Mouse (Mus musculus) myocyte (in vitro differentiated cells): ENCODE results near the gene Shroom3. TPM values are rescaled to one million over a fixed set of nuclear protein-coding genes. Genes with fewer than 3 reads are reported as not detected.

Source experiments
- H3K27me3 ChIP-seq: one replicate; pipeline ENCODE4 v1.6.1; 2011; ENCODE audit not compliant: control insufficient read depth, insufficient read depth, insufficient read length
- H3K36me3 ChIP-seq: one replicate; pipeline ENCODE4 v1.6.1; 2011; ENCODE audit not compliant: control insufficient read depth, insufficient read depth
- H3K4me2 ChIP-seq: one replicate; pipeline ENCODE4 v1.6.1; 2011; ENCODE audit warnings: low read depth, control low read depth
- H3K4me3 ChIP-seq: one replicate; pipeline ENCODE4 v1.5.1; 2011; ENCODE audit warnings: mild to moderate bottlenecking, control low read depth, moderate library complexity
- H3K79me2 ChIP-seq: one replicate; pipeline ENCODE4 v1.6.1; 2011; ENCODE audit not compliant: control insufficient read depth, insufficient read depth
- H3ac ChIP-seq: one replicate; pipeline ENCODE4 v1.6.1; 2011; ENCODE audit not compliant: control insufficient read depth, insufficient read length
- CEBPB ChIP-seq: IDR thresholded peaks from 2 replicates; pipeline ENCODE4 v1.6.1; 2011; ENCODE audit warnings: mild to moderate bottlenecking, moderate library complexity; ENCODE audit not compliant: poor library complexity, insufficient read depth, severe bottlenecking
- E2F4 ChIP-seq: IDR thresholded peaks from one replicate; pipeline ENCODE4 v1.6.1; 2011; ENCODE audit warnings: mild to moderate bottlenecking, control low read depth, moderate library complexity; ENCODE audit not compliant: insufficient read depth
- MAX ChIP-seq: IDR thresholded peaks from one replicate; pipeline ENCODE4 v1.6.1; 2011; ENCODE audit warnings: low read depth, mild to moderate bottlenecking, control low read depth
- MYOD1 ChIP-seq, 3 experiments: IDR thresholded peaks; one replicate each; pipeline ENCODE4 v1.6.1; 2011; ENCODE audit warnings: control low read depth in 2 of 3, low read depth in 2 of 3, mild to moderate bottlenecking in 2 of 3, moderate library complexity in 1 of 3; ENCODE audit not compliant: insufficient read length in 2 of 3, control insufficient read depth in 1 of 3
- MYOG ChIP-seq, 3 experiments: IDR thresholded peaks; one replicate each; pipeline ENCODE4 v1.6.1; 2011; ENCODE audit warnings: control low read depth in 2 of 3, low read depth in 2 of 3, mild to moderate bottlenecking in 2 of 3; ENCODE audit not compliant: insufficient read length in 2 of 3, control insufficient read depth in 1 of 3, insufficient read depth in 1 of 3
- POLR2A ChIP-seq: IDR thresholded peaks from one replicate; pipeline ENCODE4 v1.6.1; 2011; ENCODE audit warnings: low read depth, mild to moderate bottlenecking, control low read depth, moderate library complexity; ENCODE audit not compliant: insufficient read length
- POLR2AphosphoS2 ChIP-seq: IDR thresholded peaks from one replicate; pipeline ENCODE4 v1.6.1; 2011; ENCODE audit warnings: low read depth, control low read depth; ENCODE audit not compliant: insufficient read length
- REST ChIP-seq: IDR thresholded peaks from one replicate; pipeline ENCODE4 v1.6.1; 2011; ENCODE audit warnings: mild to moderate bottlenecking, control low read depth, moderate library complexity; ENCODE audit not compliant: insufficient read depth, insufficient read length
- SRF ChIP-seq: IDR thresholded peaks from one replicate; pipeline ENCODE4 v1.6.1; 2011; ENCODE audit warnings: low read depth; ENCODE audit not compliant: control insufficient read depth, insufficient read length
- TCF12 ChIP-seq: IDR thresholded peaks from one replicate; pipeline ENCODE4 v1.6.1; 2011; ENCODE audit warnings: mild to moderate bottlenecking, control low read depth; ENCODE audit not compliant: poor library complexity, insufficient read depth, severe bottlenecking
- TCF3 ChIP-seq: IDR thresholded peaks from one replicate; pipeline ENCODE4 v1.6.1; 2011; ENCODE audit warnings: low read depth, control low read depth; ENCODE audit not compliant: insufficient read length
- USF1 ChIP-seq: IDR thresholded peaks from one replicate; pipeline ENCODE4 v1.6.1; 2011; ENCODE audit warnings: low read depth, mild to moderate bottlenecking, control low read depth, moderate library complexity
- polyA plus RNA-seq: library from polyadenylated mRNA; unstranded; fragments of >200 nt; fragmentation: generic; extraction: Trizol; gene quantifications from one replicate; pipeline ENCODE4 v1.2.1, GENCODE M21; 2012; ENCODE audit warnings: missing spikeins

Shroom3 gene
- polyA plus RNA-seq, 1 experiment, result 7.1 TPM

GRCm38 (mm10) chr5:92858576-92858975 is 175.3 kb downstream of the Shroom3 start:
- H3K4me2 ChIP-seq, result no peak overlapping the region
- H3K36me3 ChIP-seq, result no peaks in the 10 kb centered on the region
- no peaks in the 10 kb centered on the region for H3K27me3 ChIP-seq
- H3K79me2 ChIP-seq, result no peaks in the 10 kb centered on the region
- TF ChIP-seq MYOD1 (IDR thresholded peaks at IDR 0.05; ENCODE audit: control insufficient read depth in 1 of 3, insufficient read length in 2 of 3, low read depth in 2 of 3), result no peak
- no peak for TF ChIP-seq POLR2AphosphoS2
- TF ChIP-seq REST, result no peak
- no peak for TF ChIP-seq USF1
- TF ChIP-seq POLR2A, result no peak
- H3ac ChIP-seq, result no peak overlapping the region
- H3K4me3 ChIP-seq, result no peak overlapping the region

GRCm38 (mm10) chr5:92861416-92862112 is 178.3 kb downstream of the Shroom3 start:
- Histone ChIP-seq H3K4me3 (no peak overlapping the region), H3K4me2 (no peak overlapping the region), H3K27me3 (no peaks in the 10 kb centered on the region), H3ac (no peak overlapping the region), H3K36me3 (no peaks in the 10 kb centered on the region), H3K79me2 (no peaks in the 10 kb centered on the region)
- TF ChIP-seq POLR2A, result no peak
- no peak for TF ChIP-seq REST

GRCm38 (mm10) chr5:92865090-92865489 is 181.9 kb downstream of the Shroom3 start:
- no peaks in the 10 kb centered on the region for H3K36me3 ChIP-seq
- H3K4me2 ChIP-seq, result no peak overlapping the region
- no peaks in the 10 kb centered on the region for H3K79me2 ChIP-seq
- no peak overlapping the region for H3K4me3 ChIP-seq
- no peaks in the 10 kb centered on the region for H3K27me3 ChIP-seq
- TF ChIP-seq POLR2AphosphoS2, result no peak
- no peak for TF ChIP-seq SRF
- no peak for TF ChIP-seq REST
- no peak for TF ChIP-seq TCF12
- no peak for TF ChIP-seq POLR2A
- TF ChIP-seq E2F4, result no peak
- TF ChIP-seq TCF3, result no peak
- no peak for TF ChIP-seq MYOG (IDR thresholded peaks at IDR 0.05; ENCODE audit: control insufficient read depth in 1 of 3, insufficient read depth in 1 of 3, insufficient read length in 2 of 3, low read depth in 2 of 3)
- no peak for TF ChIP-seq MAX
- no peak for TF ChIP-seq USF1
- no peak for TF ChIP-seq CEBPB
- no peak for TF ChIP-seq MYOD1 (IDR thresholded peaks at IDR 0.05; ENCODE audit: control insufficient read depth in 1 of 3, insufficient read length in 2 of 3, low read depth in 2 of 3)
- H3ac ChIP-seq, result no peak overlapping the region

GRCm38 (mm10) chr5:92866546-92866945 is 183.3 kb downstream of the Shroom3 start:
- no peak for TF ChIP-seq MYOD1 (IDR thresholded peaks at IDR 0.05; ENCODE audit: control insufficient read depth in 1 of 3, insufficient read length in 2 of 3, low read depth in 2 of 3)
- TF ChIP-seq POLR2AphosphoS2, result no peak
- TF ChIP-seq E2F4, result no peak
- TF ChIP-seq USF1, result no peak
- no peak for TF ChIP-seq MAX
- TF ChIP-seq MYOG (IDR thresholded peaks at IDR 0.05; ENCODE audit: control insufficient read depth in 1 of 3, insufficient read depth in 1 of 3, insufficient read length in 2 of 3, low read depth in 2 of 3), result no peak
- no peak for TF ChIP-seq REST
- no peak for TF ChIP-seq TCF12
- no peak for TF ChIP-seq SRF
- Histone ChIP-seq H3K27me3 (no peaks in the 10 kb centered on the region), H3K79me2 (no peaks in the 10 kb centered on the region), H3K36me3 (no peaks in the 10 kb centered on the region), H3ac (no peak overlapping the region), H3K4me3 (no peak overlapping the region), H3K4me2 (no peak overlapping the region)

GRCm38 (mm10) chr5:92867253-92867652 is 184.0 kb downstream of the Shroom3 start:
- Histone ChIP-seq H3K4me2 (no peak overlapping the region), H3K4me3 (no peak overlapping the region), H3ac (no peak overlapping the region), H3K27me3 (no peaks in the 10 kb centered on the region), H3K79me2 (no peaks in the 10 kb centered on the region), H3K36me3 (no peaks in the 10 kb centered on the region)
- no peak for TF ChIP-seq POLR2AphosphoS2
- TF ChIP-seq POLR2A, result no peak
- TF ChIP-seq E2F4, result no peak
- no peak for TF ChIP-seq REST
- no peak for TF ChIP-seq TCF12
- TF ChIP-seq TCF3, result no peak
- TF ChIP-seq MYOD1 (IDR thresholded peaks at IDR 0.05; ENCODE audit: control insufficient read depth in 1 of 3, insufficient read length in 2 of 3, low read depth in 2 of 3), result no peak
- TF ChIP-seq USF1, result no peak
- TF ChIP-seq MYOG (IDR thresholded peaks at IDR 0.05; ENCODE audit: control insufficient read depth in 1 of 3, insufficient read depth in 1 of 3, insufficient read length in 2 of 3, low read depth in 2 of 3), result no peak
- TF ChIP-seq MAX, result no peak
- no peak for TF ChIP-seq SRF
- TF ChIP-seq CEBPB, result no peak
